Mouse (Mus musculus) CH12.LX (cell line): ENCODE measurements around the gene Col5a3. TPM values are rescaled to one million over a fixed set of nuclear protein-coding genes. Genes with fewer than 3 reads are reported as not detected.

Experiments
- DNase-seq: peaks from one replicate; pipeline ENCODE4 v3.0.0-alpha.2; 2013; ENCODE audit errors: extremely low read depth
- H3K27ac ChIP-seq: 2 replicates; pipeline ENCODE4 v1.5.1; 2012; ENCODE audit warnings: low read depth, mild to moderate bottlenecking, control low read depth, moderate library complexity; ENCODE audit not compliant: insufficient read depth
- H3K27me3 ChIP-seq: replicated peaks from 2 replicates; pipeline ENCODE3; 2012; ENCODE audit warnings: inconsistent platforms
- H3K36me3 ChIP-seq, 2 experiments: replicated peaks in 1 of 2; 2 replicates each; pipeline versions ENCODE3 to v1.6.1; 2012; ENCODE audit warnings: inconsistent platforms in 1 of 2, low read length in 1 of 2, mild to moderate bottlenecking in 1 of 2, mixed read lengths in 1 of 2, moderate library complexity in 1 of 2; ENCODE audit not compliant: control insufficient read depth in 1 of 2, insufficient read depth in 1 of 2
- H3K4me1 ChIP-seq, 2 experiments: 2 replicates each; pipeline ENCODE4 v1.6.1; 2012; ENCODE audit warnings: inconsistent platforms in 1 of 2, moderate library complexity in 1 of 2; ENCODE audit not compliant: insufficient read depth in 2 of 2, control insufficient read depth in 1 of 2
- H3K4me2 ChIP-seq: 2 replicates; pipeline ENCODE4 v1.6.1; 2012; ENCODE audit warnings: low read depth, mild to moderate bottlenecking, control low read depth; ENCODE audit not compliant: poor library complexity, insufficient read depth, severe bottlenecking
- H3K4me3 ChIP-seq, 3 experiments: fragments of 150-350 bp in 1 of 3; sonication (generic) in 1 of 3; replicated peaks in 1 of 3; 2 replicates each; pipeline versions ENCODE3 to v1.5.1; 2011 to 2012; ENCODE audit warnings: low read depth in 2 of 3, low read length in 2 of 3, mild to moderate bottlenecking in 2 of 3, moderate library complexity in 2 of 3, control low read depth in 1 of 3, improper control_type of control experiment in 1 of 3, inconsistent platforms in 1 of 3, mixed read lengths in 1 of 3; ENCODE audit not compliant: poor library complexity in 1 of 3
- H3K79me2 ChIP-seq: replicated peaks from 2 replicates; pipeline ENCODE4 v1.6.1; 2012; ENCODE audit warnings: mild to moderate bottlenecking, moderate library complexity; ENCODE audit not compliant: control insufficient read depth, poor library complexity, insufficient read depth, severe bottlenecking; ENCODE audit errors: extremely low read depth
- H3K9ac ChIP-seq: 2 replicates; pipeline ENCODE4 v1.6.1; 2012; ENCODE audit warnings: low read depth, mild to moderate bottlenecking, control low read depth, moderate library complexity; ENCODE audit not compliant: insufficient read depth
- H3K9me3 ChIP-seq: replicated peaks from 2 replicates; pipeline ENCODE3; 2012; ENCODE audit warnings: low read length, inconsistent platforms, mixed read lengths
- CTCF ChIP-seq, 2 experiments: IDR thresholded peaks in 1 of 2; conservative IDR thresholded peaks in 1 of 2; 2 replicates each; pipeline ENCODE4 v1.5.1; 2011 to 2012; ENCODE audit warnings: low read depth in 2 of 2, low read length in 2 of 2, improper control_type of control experiment in 1 of 2, inconsistent platforms in 1 of 2, mild to moderate bottlenecking in 1 of 2, moderate library complexity in 1 of 2
- ETS1 ChIP-seq: conservative IDR thresholded peaks from 2 replicates; pipeline ENCODE4 v1.6.1; 2012; ENCODE audit warnings: low read depth, mild to moderate bottlenecking, inconsistent platforms, low read length, improper control_type of control experiment, moderate library complexity
- GABPA ChIP-seq: IDR thresholded peaks from 2 replicates; pipeline ENCODE4 v1.6.1; 2012; ENCODE audit warnings: low read depth, low read length, improper control_type of control experiment, inconsistent platforms; ENCODE audit not compliant: insufficient replicate concordance
- HCFC1 ChIP-seq: IDR thresholded peaks from 2 replicates; pipeline ENCODE4 v1.6.1; 2012; ENCODE audit warnings: low read depth, mild to moderate bottlenecking, inconsistent platforms, low read length, improper control_type of control experiment
- IRF4 ChIP-seq: IDR thresholded peaks from 2 replicates; pipeline ENCODE4 v1.6.1; 2014; ENCODE audit warnings: low read depth, mild to moderate bottlenecking, inconsistent platforms, low read length, improper control_type of control experiment
- JUN ChIP-seq: IDR thresholded peaks from 2 replicates; pipeline ENCODE4 v1.6.1; 2011; ENCODE audit warnings: low read depth, mild to moderate bottlenecking, low read length, improper control_type of control experiment, moderate library complexity; ENCODE audit not compliant: insufficient read depth
- MAX ChIP-seq: IDR thresholded peaks from 2 replicates; pipeline ENCODE4 v1.6.1; 2011; ENCODE audit warnings: low read length, improper control_type of control experiment
- NELFE ChIP-seq: IDR thresholded peaks from 2 replicates; pipeline ENCODE4 v1.6.1; 2011; ENCODE audit warnings: low read depth, low read length, improper control_type of control experiment
- NRF1 ChIP-seq: IDR thresholded peaks from 2 replicates; pipeline ENCODE4 v1.6.1; 2014; ENCODE audit warnings: low read depth, mild to moderate bottlenecking, inconsistent platforms, low read length, improper control_type of control experiment, moderate library complexity
- PAX5 ChIP-seq: IDR thresholded peaks from 2 replicates; pipeline ENCODE4 v1.6.1; 2012; ENCODE audit warnings: low read length, inconsistent platforms, mixed read lengths
- POLR2A ChIP-seq: IDR thresholded peaks from 2 replicates; pipeline ENCODE4 v1.6.1; 2011; ENCODE audit warnings: low read depth, mild to moderate bottlenecking, improper control_type of control experiment, low read length
- POLR2AphosphoS2 ChIP-seq: IDR thresholded peaks from 2 replicates; pipeline ENCODE4 v1.6.1; 2011; ENCODE audit warnings: low read depth, low read length, improper control_type of control experiment
- RAD21 ChIP-seq: IDR thresholded peaks from 2 replicates; pipeline ENCODE4 v1.6.1; 2011; ENCODE audit warnings: low read depth, mild to moderate bottlenecking, low read length, improper control_type of control experiment, moderate library complexity
- RCOR1 ChIP-seq: conservative IDR thresholded peaks from 2 replicates; pipeline ENCODE4 v1.6.1; 2012; ENCODE audit warnings: low read depth, mild to moderate bottlenecking, inconsistent platforms, low read length, improper control_type of control experiment
- SMC3 ChIP-seq: IDR thresholded peaks from 2 replicates; pipeline ENCODE4 v1.6.1; 2011; ENCODE audit warnings: low read depth, low read length, improper control_type of control experiment
- TBP ChIP-seq: conservative IDR thresholded peaks from 2 replicates; pipeline ENCODE4 v1.6.1; 2011; ENCODE audit warnings: low read depth, low read length, improper control_type of control experiment
- TCF12 ChIP-seq: IDR thresholded peaks from 2 replicates; pipeline ENCODE4 v1.6.1; 2014; ENCODE audit warnings: low read depth, mild to moderate bottlenecking, inconsistent platforms, low read length, improper control_type of control experiment
- UBTF ChIP-seq: IDR thresholded peaks from 2 replicates; pipeline ENCODE4 v1.6.1; 2012; ENCODE audit warnings: low read depth, mild to moderate bottlenecking, inconsistent platforms, low read length, improper control_type of control experiment, moderate library complexity
- USF1 ChIP-seq: IDR thresholded peaks from 2 replicates; pipeline ENCODE4 v1.6.1; 2014; ENCODE audit warnings: low read depth, mild to moderate bottlenecking, inconsistent platforms, low read length, improper control_type of control experiment
- USF2 ChIP-seq: conservative IDR thresholded peaks from 2 replicates; pipeline ENCODE4 v1.6.1; 2011; ENCODE audit warnings: low read depth, low read length, improper control_type of control experiment
- ZC3H11A ChIP-seq: IDR thresholded peaks from 2 replicates; pipeline ENCODE4 v1.6.1; 2012; ENCODE audit warnings: low read depth, mild to moderate bottlenecking, inconsistent platforms, low read length, improper control_type of control experiment
- ZKSCAN1 ChIP-seq: IDR thresholded peaks from 2 replicates; pipeline ENCODE4 v1.6.1; 2012; ENCODE audit warnings: low read depth, inconsistent platforms, low read length, improper control_type of control experiment, borderline replicate concordance
- ZMIZ1 ChIP-seq: IDR thresholded peaks from 2 replicates; pipeline ENCODE4 v1.6.1; 2012; ENCODE audit warnings: low read depth, mild to moderate bottlenecking, inconsistent platforms, low read length, improper control_type of control experiment
- ZNF384 ChIP-seq: IDR thresholded peaks from 2 replicates; pipeline ENCODE4 v1.6.1; 2012; ENCODE audit warnings: low read depth, low read length, improper control_type of control experiment, inconsistent platforms
- dilution Hi-C: fragments of 300-500 bp; cut with MboI; formaldehyde crosslinking; loops from 2 replicates; pipeline ENCODE4 v1.14.3; 2020; ENCODE audit warnings: low sequenced_read_pairs; ENCODE audit not compliant: extremely low pct_unique_long_range_greater_than_20kb, extremely low pct_ligation_motif_present
- in situ Hi-C: fragments of 300-500 bp; cut with MboI; formaldehyde crosslinking; loops from 3 replicates; pipeline ENCODE4 v1.14.3; 2019; ENCODE audit warnings: low sequenced_read_pairs, low pct_ligation_motif_present, low pct_unique_long_range_greater_than_20kb, mixed read lengths
- polyA plus RNA-seq: library from polyadenylated mRNA; unstranded; fragments of >175 nt; gene quantifications from 2 replicates; pipeline ENCODE4 v1.2.1, GENCODE M21; 2012; ENCODE audit warnings: low read depth; ENCODE audit not compliant: insufficient read length
- total RNA-seq, 2 experiments: library from RNA; depleted of rRNA; stranded (reverse); fragments of 300-350 nt in 1 of 2; fragments of >200 nt in 1 of 2; gene quantifications; 2 replicates each; pipeline ENCODE4 v1.2.3; 2012 to 2014

Col5a3 gene
- total and polyA plus RNA-seq, 3 experiments = 0.25 TPM; not detected in 2

DNA sequence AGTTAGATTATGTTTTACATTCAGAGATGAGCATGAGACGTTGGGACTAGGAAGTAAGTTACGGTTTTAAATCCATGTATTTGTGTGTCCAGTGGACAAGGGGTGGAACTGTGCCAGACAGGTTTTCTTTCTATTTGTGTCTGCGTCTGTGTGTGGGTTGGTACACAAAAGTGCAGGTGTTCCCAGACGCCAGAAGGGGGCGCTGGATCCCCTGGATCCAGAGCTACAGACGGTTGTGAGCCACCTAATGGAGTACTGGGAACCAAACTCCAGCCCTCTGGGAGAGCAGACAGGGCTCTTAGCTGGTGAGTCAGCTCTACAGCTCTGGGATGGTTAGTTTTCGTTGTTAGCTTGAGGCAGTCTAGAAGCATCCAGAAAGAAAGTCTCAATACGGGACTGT, 26.9 kb downstream of the Col5a3 start:
- in situ Hi-C loops = no loop called here

DNA sequence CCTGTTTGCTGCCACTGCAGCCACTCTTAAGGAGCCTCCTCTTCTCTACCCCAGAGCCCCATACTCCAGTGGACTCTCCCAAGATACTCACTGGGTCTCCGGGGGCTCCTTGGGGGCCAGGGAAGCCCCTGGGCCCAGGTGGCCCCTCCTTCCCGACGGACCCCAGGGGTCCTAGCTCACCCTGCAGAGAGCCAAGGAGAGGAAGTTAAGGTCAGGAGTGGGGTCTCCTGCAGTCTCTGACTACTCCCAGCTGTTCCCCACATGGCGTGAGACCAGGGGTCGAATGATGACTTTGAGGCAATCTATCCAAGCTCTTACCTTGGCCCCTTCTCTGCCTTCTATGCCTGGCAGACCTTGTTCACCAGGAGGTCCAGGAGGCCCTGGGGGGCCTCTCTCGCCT, 29.8 kb downstream of the Col5a3 start:
- Histone ChIP-seq H3K36me3 (no peaks in the 10 kb centered on the region), H3K9me3 (peaks cover 20% of the 10 kb centered on the region), H3K4me3 (no peak overlapping the region), H3K9ac (no peak overlapping the region), H3K4me1 (no peaks in the 10 kb centered on the region), H3K79me2 (no peaks in the 10 kb centered on the region), H3K4me2 (no peak overlapping the region), H3K27me3 (peaks cover 86% of the 10 kb centered on the region), H3K27ac (no peak overlapping the region)
- no peak for TF ChIP-seq POLR2A
- TF ChIP-seq PAX5 = no peak
- no peak for TF ChIP-seq USF1
- TF ChIP-seq RCOR1 = no peak
- TF ChIP-seq UBTF = no peak
- no peak for TF ChIP-seq ZKSCAN1
- TF ChIP-seq TBP = no peak
- no peak for TF ChIP-seq MAX
- TF ChIP-seq JUN = no peak
- DNase-seq = no peak
- dilution Hi-C loops = no loop called here
- in situ Hi-C loops = no loop called here

More for the DNA sequence above, 26.9 kb downstream of the Col5a3 start:
- Histone ChIP-seq H3K4me3 (no peak overlapping the region), H3K9ac (no peak overlapping the region), H3K4me1 (no peaks in the 10 kb centered on the region), H3K9me3 (peaks cover 14% of the 10 kb centered on the region), H3K27me3 (peaks cover 91% of the 10 kb centered on the region), H3K4me2 (no peak overlapping the region), H3K27ac (no peak overlapping the region), H3K36me3 (no peaks in the 10 kb centered on the region), H3K79me2 (no peaks in the 10 kb centered on the region)
- no peak for DNase-seq
- dilution Hi-C loops = no loop called here
- TF ChIP-seq NELFE (no peak), CTCF (conservative IDR thresholded peaks at IDR 0.05 in 1 of 2, IDR thresholded peaks at IDR 0.05 in 1 of 2; ENCODE audit: low read depth in 2 of 2, low read length in 2 of 2) (peak; percentile 8 to 18; a peak in 2 of 4 replicates)

DNA sequence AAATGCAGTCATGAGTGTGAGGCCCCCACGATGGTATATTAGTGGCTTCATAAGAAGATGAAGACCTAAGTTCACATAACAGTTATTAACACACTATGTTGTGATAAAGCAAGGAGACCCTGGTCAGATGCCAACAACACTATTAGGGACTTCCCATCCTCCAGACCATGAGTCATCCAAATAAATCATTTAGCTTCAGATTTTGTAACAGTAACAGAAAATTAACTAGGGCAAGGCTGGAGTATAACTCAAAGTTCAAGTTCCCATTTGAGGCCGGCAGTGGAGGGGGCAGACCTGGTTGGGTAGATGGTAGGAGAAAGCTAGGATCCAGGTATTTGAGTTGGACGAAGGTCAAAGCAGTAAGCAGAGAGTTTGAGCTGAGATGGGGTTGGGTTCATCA, 33.6 kb downstream of the Col5a3 start:
- DNase-seq = no peak
- no peaks in the 10 kb centered on the region for H3K4me1 ChIP-seq
- dilution Hi-C loops (no loop called here), in situ Hi-C loops (no loop called here)
- no peak overlapping the region for H3K27ac ChIP-seq
- H3K9me3 ChIP-seq = peaks cover 10% of the 10 kb centered on the region
- H3K4me2 ChIP-seq = no peak overlapping the region
- TF ChIP-seq ZC3H11A (no peak), ZMIZ1 (no peak), SMC3 (no peak), NRF1 (no peak), CTCF (conservative IDR thresholded peaks at IDR 0.05 in 1 of 2, IDR thresholded peaks at IDR 0.05 in 1 of 2; ENCODE audit: low read depth in 2 of 2, low read length in 2 of 2) (no peak), POLR2AphosphoS2 (no peak), GABPA (no peak), TCF12 (no peak), TBP (no peak), HCFC1 (no peak), ETS1 (no peak), ZNF384 (no peak), IRF4 (no peak), RAD21 (no peak), UBTF (no peak), USF2 (no peak)
- H3K36me3 ChIP-seq = no peaks in the 10 kb centered on the region
- no peaks in the 10 kb centered on the region for H3K79me2 ChIP-seq
- no peak overlapping the region for H3K9ac ChIP-seq
- no peak overlapping the region for H3K4me3 ChIP-seq
- peaks cover 79% of the 10 kb centered on the region for H3K27me3 ChIP-seq
